24 mouse cellular contexts compared by ENCODE assay signal in genomic region chr4:141672325-141672724, GRCm38 (mm10). TPM values are rescaled to one million over a fixed set of nuclear protein-coding genes. Genes with fewer than 3 reads are reported as not detected.
DNase-seq lines count a peak whose midpoint lies in the region; TF ChIP-seq lines count a peak whose summit lies in the region.
"Had no signal": no experiment of that assay in that cellular context is flagged by ENCODE, and none has a peak within 500 bp of the region (broad histone marks: within the 10 kb centered on the region; RNA-seq: fewer than 3 reads in every experiment).

No protein-coding gene starts in this region.

- H3K27me3 ChIP-seq in ES-Bruce4 (ENCODE audit: control insufficient read depth, insufficient read depth, low read length, poor library complexity, severe bottlenecking), result no peaks in the 10 kb centered on the region
- no peaks in the 10 kb centered on the region for H3K27me3 ChIP-seq in cerebellum, adult 2 months (ENCODE audit: control insufficient read depth, insufficient read depth, low read length)
- H3K27me3 ChIP-seq: forebrain, embryonic 12.5 days; lung, embryonic 15.5 days; neural tube, embryonic 15.5 days had no signal

- H3K4me3 ChIP-seq in ES-Bruce4 (ENCODE audit: low read depth, low read length) (peak overlapping the region; percentile 21), ES-E14 (ENCODE audit: insufficient read depth in 1 of 2, low read depth in 1 of 2, low read length in 2 of 2, poor library complexity in 1 of 2, severe bottlenecking in 1 of 2) (peak overlapping the region; percentile 34 to 48; a peak in 3 of 4 replicates)
- H3K4me3 ChIP-seq in cerebellum, adult 2 months (replicated peaks; ENCODE audit: insufficient read depth, low read depth, low read length), result no peak overlapping the region
- H3K4me3 ChIP-seq: forebrain, embryonic 12.5 days; liver, embryonic 12.5 days; lung, embryonic 15.5 days; neural tube, embryonic 15.5 days had no signal

- TF ChIP-seq CTCF in ES-Bruce4 (IDR thresholded peaks at IDR 0.05; ENCODE audit: low read depth, low read length), result no peak
- TF ChIP-seq CTCF in cerebellum, adult 2 months (IDR thresholded peaks at IDR 0.05; ENCODE audit: borderline replicate concordance, insufficient read depth, low read depth, low read length), result no peak

- no peaks in the 10 kb centered on the region for H3K36me3 ChIP-seq in ES-Bruce4 (ENCODE audit: control insufficient read depth, insufficient read depth, low read length, poor library complexity, severe bottlenecking)
- no peaks in the 10 kb centered on the region for H3K36me3 ChIP-seq in ES-E14 (ENCODE audit: control insufficient read depth, insufficient read depth, low read length, poor library complexity, severe bottlenecking)
- H3K36me3 ChIP-seq: forebrain, embryonic 12.5 days; liver, embryonic 12.5 days; lung, embryonic 15.5 days had no signal

- WGBS in cerebellum, adult 2 months, result 79% methylated on average over 13 of the region's 13 CpGs

- 0 out of 2 replicates have a peak overlapping the region, but pooled peaks have one; percentile 2 for H3K9ac ChIP-seq in ES-Bruce4 (ENCODE audit: low read depth, poor library complexity, severe bottlenecking)
- H3K9ac ChIP-seq in ES-E14 (ENCODE audit: insufficient read depth, low read depth, low read length, poor library complexity, severe bottlenecking), result peak overlapping the region; percentile 54; the same call in 1 of the 2 replicates
- H3K9ac ChIP-seq: forebrain, embryonic 12.5 days; liver, embryonic 12.5 days; lung, embryonic 15.5 days; neural tube, embryonic 15.5 days had no signal

- H3K9me3 ChIP-seq in ES-Bruce4 (replicated peaks; ENCODE audit: control insufficient read depth, insufficient read depth, low read length, poor library complexity, severe bottlenecking) (no peaks in the 10 kb centered on the region), ES-E14 (ENCODE audit: control insufficient read depth, insufficient read depth, low read depth, low read length) (no peaks in the 10 kb centered on the region)
- H3K9me3 ChIP-seq: forebrain, embryonic 12.5 days; liver, embryonic 12.5 days; lung, embryonic 15.5 days; neural tube, embryonic 15.5 days had no signal

- no peak for TF ChIP-seq EP300 in ES-Bruce4 (IDR thresholded peaks at IDR 0.05; ENCODE audit: insufficient read depth, low read depth, low read length)

- DNase-seq in kidney, postnatal 10 days, result peak; percentile 30
- no peak for DNase-seq in kidney, postnatal 14 days
- DNase-seq in ES-E14 (ENCODE audit: low read depth, low spot score), result peak; percentile 51
- peak; percentile 31 to 55 for DNase-seq in kidney, postnatal 36 days
- DNase-seq in cerebellum, adult 2 months, result no peak
- DNase-seq in right cerebral cortex, postnatal 14 days, result no peak
- DNase-seq: adrenal gland, adult 2 months; cerebellum, adult 9-10 months; gastrocnemius, postnatal 10 days; heart, postnatal 4 days; spleen, adult 18-20 months had no signal

- TF ChIP-seq POLR2A in ES-Bruce4 (IDR thresholded peaks at IDR 0.05; ENCODE audit: insufficient read depth, low read length), result no peak
- no peak for TF ChIP-seq POLR2A in cerebellum, adult 2 months (IDR thresholded peaks at IDR 0.05; ENCODE audit: borderline replicate concordance, insufficient read depth, low read length)

- H3K27ac ChIP-seq in ES-Bruce4 (ENCODE audit: insufficient read depth, low read length) (no peak overlapping the region), ES-E14 (ENCODE audit: insufficient read depth, low read depth, low read length, poor library complexity, severe bottlenecking) (peak overlapping the region; percentile 55; the same call in 1 of the 2 replicates)
- H3K27ac ChIP-seq in cerebellum, adult 2 months (ENCODE audit: insufficient read depth, low read length), result no peak overlapping the region
- H3K27ac ChIP-seq: forebrain, embryonic 12.5 days; kidney, postnatal 0 days; liver, embryonic 12.5 days; lung, embryonic 15.5 days; neural tube, embryonic 15.5 days had no signal

- H3K4me1 ChIP-seq in ES-Bruce4 (ENCODE audit: control insufficient read depth, insufficient read depth, low read length) (peaks cover 2% of the 10 kb centered on the region), ES-E14 (ENCODE audit: control insufficient read depth in 2 of 2, insufficient read depth in 2 of 2, low read length in 2 of 2, poor library complexity in 1 of 2) (peaks cover 13 to 28% of the 10 kb centered on the region in 2 experiments)
- no peaks in the 10 kb centered on the region for H3K4me1 ChIP-seq in cerebellum, adult 2 months (ENCODE audit: control insufficient read depth, insufficient read depth, low read length)
- H3K4me1 ChIP-seq: forebrain, embryonic 12.5 days; neural tube, embryonic 15.5 days had no signal

- in situ Hi-C loops in ES-E14 (cut with MboI; ENCODE audit: low sequenced_read_pairs in 2 of 2, unreplicated experiment in 2 of 2), result no loop called here

TF ChIP-seq in ES-E14, 5 proteins besides CTCF, POLR2A, EP300 and RAD21:
- TF ChIP-seq ZC3H11A (IDR thresholded peaks at IDR 0.05; ENCODE audit: borderline replicate concordance, low read depth, low read length), result no peak
- peak; percentile 57; the same call in 1 of the 2 replicates for TF ChIP-seq MAFK (IDR thresholded peaks at IDR 0.05; ENCODE audit: insufficient read depth, low read depth, low read length)
TF ChIP-seq in ES-E14: peak in this region for 1.

RNA-seq across cellular contexts. Expression of gene Plekhm2, which starts 7.6 kb away (rescaled TPM):
- 11.1 and 15.1 TPM in 2 replicates for polyA plus RNA-seq in ES-Bruce4 (2011; ENCODE audit: insufficient read depth, insufficient read length, low read depth, missing spikeins)
- 6.2 and 6.8 TPM in 2 replicates for total RNA-seq in ES-E14 (2012; rRNA removed)
- 124 and 130 TPM in 2 replicates for polyA plus RNA-seq in cerebellum, adult 2 months (2012; rRNA removed)

RNA-seq across cellular contexts. Expression of gene Rsc1a1, which starts 13.1 kb away (rescaled TPM):
- polyA plus RNA-seq in ES-Bruce4 (2011; ENCODE audit: insufficient read depth, insufficient read length, low read depth, missing spikeins), result 4.1 TPM in 1 of 2 replicates, not detected in the other
- total RNA-seq in ES-E14 (2012; rRNA removed), result 10.5 and 13.3 TPM in 2 replicates
- 7.4 and 8.1 TPM in 2 replicates for polyA plus RNA-seq in cerebellum, adult 2 months (2012; rRNA removed)
- total RNA-seq: adrenal gland, adult 2 months; left cerebral cortex, adult 18-20 months had no signal
- polyA plus RNA-seq: hindbrain, embryonic 16.5 days; kidney, postnatal 0 days; lung, embryonic 15.5 days; neural tube, embryonic 15.5 days; thymus, postnatal 0 days had no signal

RNA-seq across cellular contexts. Expression of gene Slc25a34, which starts 48.7 kb away (rescaled TPM):
- polyA plus RNA-seq in ES-Bruce4 (2011; ENCODE audit: insufficient read depth, insufficient read length, low read depth, missing spikeins), result 0.82 and 1.8 TPM in 2 replicates
- total RNA-seq in ES-E14 (2012; rRNA removed), result 0.76 and 0.79 TPM in 2 replicates
- 7.7 and 9.5 TPM in 2 replicates for polyA plus RNA-seq in cerebellum, adult 2 months (2012; rRNA removed)
- total RNA-seq: megakaryocyte, adult 5-6 weeks had no signal
- polyA plus RNA-seq: embryonic facial prominence, embryonic 11.5 days; forebrain, embryonic 12.5 days; limb, embryonic 11.5 days; liver, embryonic 12.5 days; stomach, embryonic 14.5 days; thymus, postnatal 0 days had no signal

RNA-seq across cellular contexts. Expression of gene Ddi2, which starts 50.9 kb away (rescaled TPM):
- polyA plus RNA-seq in ES-Bruce4 (2011; ENCODE audit: insufficient read depth, insufficient read length, low read depth, missing spikeins), result 46.0 and 50.3 TPM in 2 replicates
- total RNA-seq in ES-E14 (2012; rRNA removed), result 42.0 and 48.5 TPM in 2 replicates
- 20.4 and 21.1 TPM in 2 replicates for polyA plus RNA-seq in cerebellum, adult 2 months (2012; rRNA removed)

RNA-seq across cellular contexts. Expression of gene Tmem82, which starts 53.9 kb away (rescaled TPM):
- 3.4 and 4.5 TPM in 2 replicates for polyA plus RNA-seq in ES-Bruce4 (2011; ENCODE audit: insufficient read depth, insufficient read length, low read depth, missing spikeins)
- 3.9 and 10.1 TPM in 2 replicates for total RNA-seq in ES-E14 (2012; rRNA removed)
- polyA plus RNA-seq in cerebellum, adult 2 months (2012; rRNA removed), result 0.57 and 0.73 TPM in 2 replicates

Comparison
In these comparisons a context has a peak if more than half of its experiments do, and no peak if none do; other contexts are left out.
1. DNase-seq: peak in kidney, postnatal 10 days (single experiment), ES-E14 (single experiment) and kidney, postnatal 36 days (2 of 2); none in kidney, postnatal 14 days (single experiment), cerebellum, adult 2 months (0 of 2) and right cerebral cortex, postnatal 14 days (single experiment).